Mouse (Mus musculus) frontal cortex, adult 2 months (tissue): ENCODE measurements at regions not wholly inside any gene's neighbourhood (a gene's known extent, or its start where the extent isn't known, plus 50 kb on each side); places are given as distances from the start of the nearest gene placed in this dataset.
A peak's percentile ranks its signal among the peaks of the same experiment; 100 is the strongest.

Experiments
- DNase-seq, 2 experiments: peaks; one replicate each; pipeline ENCODE4 v3.0.0; 2022; ENCODE audit warnings: low spot score in 1 of 2; ENCODE audit errors: extremely low spot score in 1 of 2

DNA sequence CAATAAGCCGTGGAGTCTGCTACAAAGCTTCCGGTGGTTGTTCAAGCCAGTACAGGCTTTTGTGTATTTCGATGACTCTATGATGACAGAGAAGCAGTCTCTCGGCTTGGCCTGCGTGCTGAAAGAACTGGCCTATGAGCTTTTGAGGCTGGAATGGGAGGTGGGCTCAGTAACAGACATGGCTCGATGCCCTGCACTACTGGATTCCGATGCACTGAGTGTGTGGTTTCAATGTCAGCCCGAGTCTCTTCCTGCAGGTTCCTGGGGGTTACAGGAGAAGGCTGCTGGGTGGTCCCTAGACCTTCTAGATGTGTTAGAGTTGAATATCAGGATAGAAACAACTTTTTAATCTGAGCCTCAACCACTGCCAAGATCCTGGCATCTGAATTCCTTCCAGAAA, 53.2 kb downstream of the Gm815 start:
- no peak for DNase-seq

DNA sequence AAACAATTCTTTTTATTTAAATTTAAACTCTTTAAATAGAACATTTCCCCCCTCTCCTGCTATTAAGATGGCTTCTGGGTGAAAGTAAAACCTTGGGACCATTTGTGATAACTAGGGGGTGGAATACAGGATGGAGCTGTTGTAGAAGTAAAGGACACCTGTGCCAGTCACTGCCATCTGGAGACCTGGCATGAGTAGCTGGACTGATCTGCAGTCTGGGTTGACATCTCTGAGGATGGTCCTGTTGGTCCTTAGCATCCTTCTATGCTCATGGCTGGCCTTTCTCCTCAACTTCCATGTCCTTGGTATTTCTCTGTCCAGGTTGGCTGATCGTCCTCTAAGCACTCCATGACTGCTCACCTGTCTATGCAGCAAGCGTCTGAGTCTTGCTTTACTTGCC, 58.3 kb downstream of the Gm815 start:
- no peak for DNase-seq

DNA sequence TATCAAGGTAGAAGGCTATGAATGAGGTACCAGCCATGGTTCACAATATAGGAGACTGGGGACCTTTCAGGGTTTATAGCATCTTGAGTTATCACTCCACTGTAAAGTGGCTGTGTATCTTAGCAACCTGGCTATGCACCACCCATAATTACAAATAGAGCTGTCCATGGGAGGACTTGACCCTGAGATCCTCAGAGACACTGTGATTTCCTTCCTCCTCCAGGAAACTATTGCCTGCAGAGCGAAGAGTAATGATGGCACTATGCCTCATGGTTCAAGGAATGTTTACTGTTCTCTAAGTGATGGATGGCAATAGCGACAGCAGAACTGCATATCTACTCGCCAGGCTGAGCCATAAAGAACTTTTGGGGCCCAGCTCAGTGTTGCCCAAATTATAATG, 60.9 kb downstream of the Gm815 start:
- no peak for DNase-seq

GRCm38 (mm10) chr19:26948479-26948878, 62.8 kb downstream of the Gm815 start:
- no peak for DNase-seq

DNA sequence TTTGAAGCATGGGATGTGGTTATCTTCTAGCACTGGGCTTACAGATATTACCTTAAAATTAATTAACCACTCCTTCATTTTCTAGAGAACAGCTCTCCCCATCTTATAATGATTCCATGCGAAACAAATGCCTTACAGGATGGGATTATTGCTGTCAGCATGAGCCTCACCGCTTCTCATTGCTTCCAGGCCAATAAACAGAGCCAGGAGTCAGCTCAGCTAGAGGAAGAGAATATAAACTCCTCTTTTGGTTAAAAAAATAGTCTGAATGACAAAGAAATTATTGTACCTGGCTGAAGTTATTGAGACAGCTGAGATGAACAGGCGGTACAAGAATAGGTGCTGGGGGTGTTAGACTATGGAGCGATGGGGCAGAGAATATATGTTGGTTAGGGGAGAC, 63.5 kb downstream of the Gm815 start:
- DNase-seq: no peak

- DNase-seq: peak in 1 of 2 experiments; percentile 12
Measured at GRCm38 (mm10) chr19:26953348-26953747, 67.7 kb downstream of the Gm815 start.

DNA sequence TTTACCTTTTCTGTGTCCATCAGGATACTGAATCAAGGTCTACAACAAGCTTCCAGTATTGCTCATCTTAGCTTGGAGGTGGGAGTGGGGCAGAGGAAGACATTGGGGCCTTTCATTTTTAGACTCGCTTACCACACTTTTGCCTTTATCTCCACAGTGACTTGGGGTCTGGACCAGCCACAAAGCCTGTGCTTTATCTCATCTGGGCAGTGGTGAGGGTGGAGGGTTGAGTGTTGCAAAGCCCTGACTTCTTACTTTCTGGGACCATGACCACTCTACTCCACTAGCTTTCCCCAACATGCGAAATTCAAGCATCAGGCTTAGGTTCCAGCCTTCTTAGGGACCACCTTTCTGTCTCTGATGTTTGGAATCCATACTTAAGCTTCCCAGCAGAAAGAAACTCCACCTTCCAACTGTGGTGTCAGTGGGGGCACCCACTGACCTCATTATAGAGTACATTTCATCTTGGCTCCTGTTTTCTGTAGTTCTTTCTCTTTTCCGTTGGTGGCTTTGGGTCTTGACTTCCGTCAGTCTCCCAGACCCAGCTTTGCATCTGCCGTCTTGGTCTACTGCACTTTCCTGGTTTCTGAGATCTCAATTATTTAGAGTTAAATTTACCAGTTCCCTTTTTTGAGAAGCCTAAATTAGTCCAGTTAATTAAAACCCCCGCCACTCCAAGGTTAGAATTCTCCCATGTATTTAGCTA, 80.5 kb downstream of the Gm815 start:
- DNase-seq: no peak

DNA sequence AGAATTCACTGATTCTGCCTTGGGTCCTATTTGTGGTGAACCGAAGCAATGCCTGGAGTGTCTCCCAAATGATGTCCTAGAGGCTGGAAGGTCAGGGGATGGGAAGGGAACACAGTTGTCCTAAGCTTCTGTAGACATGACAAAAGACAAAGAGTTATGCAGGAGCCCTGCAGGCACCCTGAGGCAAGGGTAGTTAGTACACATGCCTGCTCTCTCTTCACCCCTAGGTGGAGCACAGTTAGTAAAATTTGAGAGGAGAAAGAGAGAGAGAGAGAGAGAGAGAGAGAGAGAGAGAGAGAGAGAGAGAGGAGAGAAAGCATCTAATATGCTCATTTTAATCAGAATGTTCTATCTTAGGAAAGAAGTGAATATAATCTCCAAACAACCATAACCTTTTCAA, 87.4 kb downstream of the Gm815 start:
- DNase-seq: peak in 1 of 2 experiments; percentile 65

- no peak for DNase-seq
Measured at GRCm38 (mm10) chr19:26973773-26974548, 88.3 kb downstream of the Gm815 start.

DNA sequence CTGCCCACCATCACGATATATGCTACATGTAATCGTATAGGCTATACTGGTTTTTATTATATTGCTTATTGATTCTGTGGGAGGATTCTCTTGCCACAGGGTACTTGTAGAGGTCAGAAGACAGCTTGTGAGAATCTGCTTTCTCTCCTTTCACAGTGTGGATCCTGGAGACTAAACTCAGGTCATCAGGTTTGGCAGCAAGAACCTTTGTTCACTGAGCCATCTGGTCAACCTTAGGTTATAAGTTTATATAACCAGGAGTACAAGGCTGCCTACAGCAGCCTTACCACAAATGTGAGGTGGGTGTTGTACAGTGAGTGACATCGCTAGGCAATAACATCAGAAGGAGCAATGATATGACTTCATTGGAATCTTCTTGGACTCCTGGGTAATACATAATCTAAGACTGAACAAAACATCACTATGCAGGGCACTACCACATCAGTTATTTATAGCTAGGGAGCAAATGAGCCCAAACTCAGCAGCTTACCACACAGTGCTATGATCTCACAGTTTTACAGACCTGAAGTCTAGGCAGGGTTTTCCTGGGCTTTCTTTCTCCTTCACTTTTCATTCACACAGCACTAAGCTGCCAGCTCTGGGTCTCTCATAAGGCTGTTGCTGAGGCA, 89.0 kb downstream of the Gm815 start:
- no peak for DNase-seq

- no peak for DNase-seq
Measured at GRCm38 (mm10) chr19:26976604-26977322, 91.1 kb downstream of the Gm815 start.

DNA sequence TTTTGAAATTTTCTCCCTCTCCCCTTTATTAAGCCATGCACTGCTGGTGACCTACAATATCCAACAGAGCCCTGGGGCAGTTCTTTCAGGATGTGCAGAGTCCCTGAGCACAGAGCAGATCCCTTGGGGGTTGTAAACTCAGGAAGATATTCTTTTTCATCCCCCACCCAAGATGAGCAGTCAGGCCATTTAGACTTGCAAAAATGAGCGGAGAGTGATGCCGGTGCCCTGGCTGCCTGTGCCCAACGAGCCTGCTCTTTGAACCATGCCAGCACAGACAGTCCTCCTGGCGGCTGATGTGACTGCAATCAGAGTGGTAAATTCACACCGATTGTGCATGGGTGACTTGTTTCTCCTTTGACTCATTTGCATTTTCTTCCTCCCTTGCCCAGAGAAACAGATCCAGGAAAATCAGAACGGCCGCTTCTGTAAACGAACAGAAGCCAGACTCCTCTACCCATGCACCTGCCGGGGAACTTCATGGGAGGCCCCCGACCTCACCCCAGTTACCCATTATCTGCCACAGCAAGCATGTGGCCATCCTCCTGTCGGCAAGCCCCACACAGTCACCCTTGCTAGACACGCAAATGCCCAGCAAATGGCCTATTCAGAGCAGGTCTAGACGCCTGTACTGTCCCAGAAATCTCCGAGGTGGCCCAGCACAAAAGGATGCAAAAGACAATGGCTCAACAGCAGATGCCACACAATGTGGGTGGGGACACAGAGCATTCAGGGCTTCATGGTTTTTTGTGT, 92.4 kb downstream of the Gm815 start:
- DNase-seq: no peak

GRCm38 (mm10) chr19:26978640-26979007, 92.9 kb downstream of the Gm815 start:
- DNase-seq: no peak

GRCm38 (mm10) chr19:26979322-26979721, 93.6 kb downstream of the Gm815 start:
- DNase-seq: no peak

DNA sequence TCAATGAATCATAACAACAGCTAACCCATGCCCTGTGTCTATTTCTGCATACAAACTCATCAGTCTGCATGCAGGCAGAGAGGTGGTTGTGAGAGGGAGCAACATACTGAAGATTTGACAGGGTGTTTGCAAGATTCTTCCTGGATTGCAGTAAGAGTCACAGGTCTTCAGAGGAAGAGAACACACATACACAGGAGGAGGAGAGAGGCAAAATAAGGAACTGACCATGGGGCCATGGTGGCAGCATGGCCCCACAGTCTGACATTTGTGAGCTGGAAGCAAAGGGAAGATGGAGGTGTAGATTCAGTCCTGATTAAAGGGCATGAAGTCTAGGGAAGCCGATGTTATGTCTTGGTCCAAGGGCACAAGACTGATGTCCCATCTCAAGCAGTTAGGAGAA, 101.0 kb downstream of the Gm815 start:
- DNase-seq: no peak

DNA sequence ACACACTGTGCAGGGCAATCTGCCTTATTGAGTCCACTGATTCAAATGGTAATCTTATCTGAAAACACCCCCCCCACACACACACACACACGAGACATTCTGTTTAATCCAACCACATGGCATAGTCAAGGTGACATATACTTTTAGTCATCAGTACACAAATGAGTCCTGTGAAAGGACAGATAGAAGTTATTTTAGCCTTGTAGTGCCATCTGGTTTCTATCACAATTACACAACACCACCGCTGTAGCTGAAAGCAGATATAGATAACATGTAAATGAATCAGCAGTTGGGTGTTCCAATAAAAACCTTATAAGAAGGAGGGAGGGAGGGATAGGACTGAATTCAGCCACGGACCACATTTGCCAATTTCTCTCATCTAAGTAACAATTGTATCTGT, 101.5 kb downstream of the Gm815 start:
- DNase-seq: peak in 1 of 2 experiments; percentile 33

- no peak for DNase-seq
Measured at GRCm38 (mm10) chr19:26987909-26988456, 102.3 kb downstream of the Gm815 start.

- DNase-seq: no peak
Measured at GRCm38 (mm10) chr19:26994586-26995352, 109.1 kb downstream of the Gm815 start.

DNA sequence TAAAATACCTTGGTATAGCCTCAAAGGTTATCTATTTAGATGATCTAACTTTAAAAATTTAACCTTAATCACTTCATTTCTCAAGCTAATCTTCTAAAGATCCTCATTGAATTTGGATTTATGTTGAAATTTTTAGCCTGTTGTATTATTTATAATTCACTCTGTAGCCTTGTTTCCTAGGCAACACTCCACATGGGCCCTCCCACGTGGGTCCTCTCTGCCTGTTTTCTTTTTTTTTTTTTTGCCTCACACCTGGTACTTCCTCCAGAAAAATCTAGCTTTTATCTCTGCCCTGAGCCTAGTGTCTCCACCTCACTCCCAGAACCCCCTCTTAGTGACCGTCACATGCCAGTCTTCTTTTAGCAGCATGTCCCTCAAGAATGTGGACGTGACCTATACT, 113.9 kb downstream of the Gm815 start:
- peak in 1 of 2 experiments; percentile 58 for DNase-seq
